Mouse (Mus musculus) c-Kit-positive CD71-negative TER-119-negative erythroid progenitor cells, embryonic 14.5 days (primary cell): ENCODE results near the gene Sirt7.

ENCODE experiments used
- DNase-seq: peaks from one replicate; pipeline ENCODE4 v3.0.0-alpha.2; 2013; ENCODE audit warnings: low read depth

Gene Sirt7

DNA sequence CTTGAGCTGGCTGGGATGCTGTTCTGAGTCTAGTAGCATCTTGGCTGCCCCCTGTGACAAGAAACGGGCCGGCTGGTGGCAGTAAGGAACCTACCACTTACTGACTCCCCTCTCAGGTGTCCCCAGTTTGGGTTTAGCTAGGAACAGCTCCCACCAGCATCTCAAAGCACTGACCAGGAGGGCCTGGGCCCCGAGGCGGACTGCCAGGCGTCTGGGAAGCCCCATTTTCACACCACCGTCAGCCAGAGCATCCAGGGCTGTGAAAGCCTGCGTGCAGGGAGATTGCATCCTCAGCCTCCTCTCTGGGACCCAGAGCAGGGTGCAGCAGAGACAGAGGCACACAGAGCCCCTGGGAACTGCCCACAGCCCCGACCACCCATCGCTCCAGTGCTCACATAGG is 16.2 kb upstream of the Sirt7 start:
- no peak for DNase-seq

- no peak for DNase-seq
These were observed 9.8 kb upstream of the Sirt7 start for GRCm38 (mm10) chr11:120634810-120635209.

- peak; percentile 89 for DNase-seq
These were observed 8.7 kb upstream of the Sirt7 start, which contains the start of gene Mafg for GRCm38 (mm10) chr11:120633520-120634343. Gene Mafg, minus strand, starts transcription at chr11:120633600.

- no peak for DNase-seq
These were observed 7.8 kb upstream of the Sirt7 start for GRCm38 (mm10) chr11:120632559-120633519.

GRCm38 (mm10) chr11:120631726-120632448 is 6.8 kb upstream of the Sirt7 start:
- no peak for DNase-seq

DNA sequence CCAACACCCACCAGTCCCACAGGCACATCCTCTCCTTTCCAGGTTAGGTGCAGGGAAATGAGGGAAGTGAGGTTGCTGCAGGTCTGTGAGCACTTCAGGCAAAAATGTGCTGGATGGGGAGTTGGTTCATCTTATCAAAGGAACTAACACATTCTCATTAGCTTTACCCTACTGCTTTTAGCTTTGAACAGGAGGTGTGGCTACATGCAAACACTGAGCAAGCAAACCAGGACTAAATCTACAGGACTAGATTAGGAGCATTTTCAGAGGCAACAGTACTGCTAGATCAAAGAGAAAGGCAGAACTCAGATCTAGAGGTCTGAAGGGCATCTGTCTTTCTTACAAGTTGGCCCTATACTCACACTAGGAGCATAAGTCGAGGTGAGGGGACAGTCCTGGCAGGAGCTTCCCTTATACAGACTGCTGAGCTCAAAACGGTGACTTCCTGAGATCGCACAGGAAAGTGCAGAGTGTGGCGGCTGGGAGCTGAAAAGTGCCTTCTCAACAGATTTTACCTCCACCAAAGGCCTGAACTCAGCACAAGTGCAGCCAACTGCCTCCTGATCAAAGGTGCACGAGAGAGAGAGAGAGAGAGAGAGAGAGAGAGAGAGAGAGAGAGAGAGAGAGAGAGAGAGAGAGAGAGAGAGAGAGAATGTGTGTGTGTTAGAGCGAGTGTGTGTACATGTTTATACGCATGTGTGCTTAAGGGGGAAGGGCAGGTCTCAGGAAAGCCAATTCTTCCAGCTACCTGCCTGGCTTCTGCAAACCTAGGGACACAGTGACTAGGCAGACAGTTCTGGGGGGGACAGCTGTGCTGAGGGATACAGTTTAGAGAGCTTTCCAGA is 6.1 kb upstream of the Sirt7 start:
- no peak for DNase-seq

DNA sequence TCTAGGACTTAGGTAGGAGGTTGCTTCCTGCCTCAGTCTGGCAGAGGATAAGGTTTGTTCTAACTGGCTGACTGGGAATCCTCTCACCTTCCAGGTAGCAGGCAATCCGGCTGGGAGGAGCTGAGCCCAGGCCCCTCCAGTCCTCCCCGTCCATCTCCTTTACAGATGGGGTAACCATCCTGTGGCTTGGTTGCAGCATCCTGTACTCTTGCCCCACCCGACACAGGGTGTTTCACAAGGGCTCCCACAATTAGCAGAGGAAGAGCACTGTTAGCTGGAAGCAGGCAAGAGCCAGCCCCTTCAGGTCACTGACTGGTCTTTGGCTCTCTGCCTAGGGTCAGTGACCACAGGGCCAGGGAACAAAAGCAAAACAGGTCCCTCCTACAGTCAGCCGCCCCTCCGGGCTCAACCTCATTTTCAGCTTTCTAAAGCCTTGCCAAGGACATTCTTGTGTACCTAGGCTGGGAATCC is 5.4 kb upstream of the Sirt7 start:
- DNase-seq: no peak

DNA sequence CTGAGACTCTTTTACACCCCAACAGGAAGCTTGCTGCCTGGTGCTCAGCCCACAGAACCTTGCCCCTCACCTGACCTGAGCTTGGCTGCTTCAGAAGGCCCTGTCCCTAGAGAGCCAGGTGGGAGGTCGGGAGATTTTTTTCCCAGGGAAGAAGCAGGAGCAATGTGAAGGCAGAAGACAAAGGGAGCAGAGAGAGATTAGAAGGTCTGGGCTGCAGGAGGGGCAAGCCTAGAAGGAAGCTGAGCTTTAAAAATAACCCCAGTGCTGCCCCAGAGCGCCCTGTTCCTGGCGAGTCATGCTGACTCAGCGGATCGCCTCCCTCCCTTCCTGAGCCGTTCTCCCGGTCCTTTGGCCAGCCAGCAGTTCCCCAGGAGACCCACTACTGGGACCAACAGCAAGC is 4.9 kb upstream of the Sirt7 start:
- no peak for DNase-seq

DNA sequence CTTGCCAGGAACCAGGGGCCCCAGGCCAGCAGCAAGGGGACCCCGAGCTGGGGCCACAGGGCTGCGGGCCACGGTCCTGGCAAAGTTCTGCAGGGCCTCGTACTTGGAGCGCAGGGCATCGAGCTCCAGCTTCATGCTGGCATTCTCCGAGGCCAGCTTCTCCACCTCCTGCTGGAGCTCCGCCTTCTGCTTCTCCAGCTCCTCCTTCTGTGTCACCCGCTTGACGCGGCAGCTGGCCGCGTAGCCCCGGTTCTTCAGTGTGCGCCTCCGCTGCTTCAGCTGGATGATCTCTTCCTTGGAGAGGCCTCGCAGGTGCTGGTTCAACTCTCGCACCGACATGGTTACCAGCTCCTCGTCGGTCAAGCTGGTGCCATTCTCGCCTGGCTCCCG is 4.3 kb upstream of the Sirt7 start:
- no peak for DNase-seq

GRCm38 (mm10) chr11:120628601-120629340 is 3.7 kb upstream of the Sirt7 start:
- DNase-seq: no peak

GRCm38 (mm10) chr11:120627468-120628300 is 2.6 kb upstream of the Sirt7 start:
- no peak for DNase-seq

- no peak for DNase-seq
These were observed 1.9 kb upstream of the Sirt7 start for GRCm38 (mm10) chr11:120626785-120627467.

- DNase-seq: no peak
These were observed 344 bp downstream of the Sirt7 start for GRCm38 (mm10) chr11:120624680-120625111.

- no peak for DNase-seq
These were observed 920 bp downstream of the Sirt7 start for GRCm38 (mm10) chr11:120623961-120624679.

DNA sequence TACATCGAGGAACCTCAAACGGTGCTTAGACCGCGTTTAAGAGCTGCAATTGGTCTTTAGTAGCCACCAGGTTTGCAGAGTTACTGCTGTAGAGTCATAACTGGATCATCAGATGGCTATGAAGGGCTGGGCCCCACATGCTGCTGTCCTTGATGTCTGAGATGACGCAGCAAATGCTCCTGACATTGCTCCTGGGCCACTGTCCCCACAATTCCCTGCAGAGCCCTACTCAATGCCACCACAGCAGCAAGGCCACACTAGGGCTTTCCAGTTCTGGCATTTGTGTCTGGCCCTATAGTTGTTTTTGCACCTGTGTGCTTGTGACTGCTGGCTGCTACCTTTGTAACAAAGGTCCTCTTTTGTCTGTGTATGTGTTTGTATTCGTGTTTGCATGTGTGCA is 2.2 kb downstream of the Sirt7 start:
- DNase-seq: no peak

GRCm38 (mm10) chr11:120620195-120620594 is 4.8 kb downstream of the Sirt7 start:
- no peak for DNase-seq

DNA sequence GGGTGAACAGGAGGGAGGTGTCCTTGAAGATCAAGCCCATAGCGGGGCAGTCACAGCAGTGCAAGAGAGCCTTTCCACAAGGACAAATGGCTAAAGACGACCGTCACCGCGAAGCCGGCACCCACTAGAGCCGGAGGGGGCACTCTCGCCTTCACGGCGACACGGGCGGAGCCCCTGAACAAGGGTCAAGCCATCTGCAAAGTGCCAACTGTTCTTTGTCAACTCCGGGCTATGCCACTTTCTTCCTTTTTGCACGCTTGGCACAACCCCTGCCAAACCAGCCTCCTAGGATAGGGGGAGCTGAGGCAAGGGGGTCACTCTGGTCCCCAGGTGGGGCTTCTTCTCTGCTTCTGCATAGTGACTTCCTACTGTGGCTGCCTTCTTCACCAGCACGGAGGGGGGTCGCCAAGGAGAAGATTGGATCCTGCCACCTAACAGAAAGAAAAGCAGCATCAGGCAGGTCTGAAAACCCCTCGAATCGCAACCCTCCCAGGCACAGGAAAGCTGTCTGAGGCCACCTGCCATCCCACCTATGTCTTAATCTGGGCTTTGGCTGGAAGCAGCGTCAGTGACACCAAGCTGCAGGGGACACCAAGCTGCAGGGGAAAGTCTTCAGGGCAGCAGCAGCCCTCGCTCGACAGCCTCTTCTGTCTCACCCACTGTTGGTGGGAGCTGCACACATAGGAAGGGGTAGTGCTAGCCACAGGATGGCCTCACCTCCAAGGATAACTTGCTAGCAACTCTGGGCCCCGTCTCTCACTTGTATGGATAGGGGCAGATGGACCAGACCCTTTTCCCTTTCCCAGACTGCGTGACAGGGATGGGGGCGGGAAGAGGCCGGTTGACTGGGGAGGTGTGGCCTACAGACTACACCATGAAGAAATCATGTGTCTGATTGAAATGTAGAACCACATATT is 6.2 kb downstream of the Sirt7 start:
- DNase-seq: no peak
